Mouse (Mus musculus) thymus, postnatal 14 days (tissue): Measurements from ENCODE around the gene Ankmy2.
"Not testable (repeated sequence)": the region's sequence is repeated elsewhere in the genome, so short reads cannot be mapped to it uniquely, and the experiment has no call there.

ENCODE experiments used
- DNase-seq: peaks from one replicate; pipeline ENCODE4 v3.0.0; 2021

The Ankmy2 gene

GRCm38 (mm10) chr12:36157638-36158308 lies 859 bp downstream of the Ankmy2 start, which contains the start of gene Bzw2:
Gene Bzw2 (minus strand): TSS chr12:36158080.
- peak; percentile 75 for DNase-seq

- no peak for DNase-seq
Measured at GRCm38 (mm10) chr12:36164126-36164791, 7.3 kb downstream of the Ankmy2 start.

GRCm38 (mm10) chr12:36165299-36165698 lies 8.4 kb downstream of the Ankmy2 start:
- no peak for DNase-seq

GRCm38 (mm10) chr12:36177227-36177626 lies 20.3 kb downstream of the Ankmy2 start:
- no peak for DNase-seq

GRCm38 (mm10) chr12:36182570-36182969 lies 25.7 kb downstream of the Ankmy2 start:
- no peak for DNase-seq

GRCm38 (mm10) chr12:36187081-36187480 lies 30.2 kb downstream of the Ankmy2 start:
- DNase-seq = no peak

- DNase-seq = no peak
Measured at GRCm38 (mm10) chr12:36189610-36190009, 32.7 kb downstream of the Ankmy2 start.

GRCm38 (mm10) chr12:36190343-36190742 lies 33.4 kb downstream of the Ankmy2 start:
- DNase-seq = peak; percentile 27

- no peak for DNase-seq
Measured at GRCm38 (mm10) chr12:36194976-36195375, 38.1 kb downstream of the Ankmy2 start.

- not testable (repeated sequence) for DNase-seq
Measured at GRCm38 (mm10) chr12:36205579-36206119, 48.7 kb downstream of the Ankmy2 start.

GRCm38 (mm10) chr12:36207072-36207799 lies 50.3 kb downstream of the Ankmy2 start:
- peak; percentile 26 for DNase-seq

- no peak for DNase-seq
Measured at GRCm38 (mm10) chr12:36207800-36208148, 50.9 kb downstream of the Ankmy2 start.

- no peak for DNase-seq
Measured at GRCm38 (mm10) chr12:36208456-36208855, 51.5 kb downstream of the Ankmy2 start.

GRCm38 (mm10) chr12:36210096-36210495 lies 53.2 kb downstream of the Ankmy2 start:
- DNase-seq = no peak

GRCm38 (mm10) chr12:36214389-36215148 lies 57.7 kb downstream of the Ankmy2 start:
- no peak for DNase-seq

- peak; percentile 52 for DNase-seq
Measured at GRCm38 (mm10) chr12:36215149-36215480, 58.2 kb downstream of the Ankmy2 start.

- DNase-seq = no peak
Measured at GRCm38 (mm10) chr12:36216230-36216629, 59.3 kb downstream of the Ankmy2 start.

- no peak for DNase-seq
Measured at GRCm38 (mm10) chr12:36216905-36217304, 60.0 kb downstream of the Ankmy2 start.

GRCm38 (mm10) chr12:36224392-36224791 lies 67.5 kb downstream of the Ankmy2 start:
- no peak for DNase-seq

GRCm38 (mm10) chr12:36231386-36231785 lies 74.5 kb downstream of the Ankmy2 start:
- DNase-seq = no peak

- DNase-seq = no peak
Measured at GRCm38 (mm10) chr12:36241171-36241570, 84.3 kb downstream of the Ankmy2 start.
